Mouse (Mus musculus) heart, adult 2 months (tissue): ENCODE results near the gene Narf.

Experiments
- CTCF ChIP-seq: fragments of 200-600 bp; IDR thresholded peaks from 2 replicates; pipeline ENCODE4 v1.8.1; 2022; ENCODE audit warnings: antibody characterized with exemption, mild to moderate bottlenecking, moderate library complexity
- EP300 ChIP-seq: fragments of 200-500 bp; IDR thresholded peaks from 2 replicates; pipeline ENCODE4 v1.6.1; 2011; ENCODE audit warnings: low read depth, low read length, control low read depth; ENCODE audit not compliant: insufficient read depth
- POLR2A ChIP-seq: fragments of 200-500 bp; IDR thresholded peaks from 2 replicates; pipeline ENCODE4 v1.6.1; 2011; ENCODE audit warnings: mild to moderate bottlenecking, low read depth, low read length, control low read depth; ENCODE audit not compliant: insufficient read depth

DNA sequence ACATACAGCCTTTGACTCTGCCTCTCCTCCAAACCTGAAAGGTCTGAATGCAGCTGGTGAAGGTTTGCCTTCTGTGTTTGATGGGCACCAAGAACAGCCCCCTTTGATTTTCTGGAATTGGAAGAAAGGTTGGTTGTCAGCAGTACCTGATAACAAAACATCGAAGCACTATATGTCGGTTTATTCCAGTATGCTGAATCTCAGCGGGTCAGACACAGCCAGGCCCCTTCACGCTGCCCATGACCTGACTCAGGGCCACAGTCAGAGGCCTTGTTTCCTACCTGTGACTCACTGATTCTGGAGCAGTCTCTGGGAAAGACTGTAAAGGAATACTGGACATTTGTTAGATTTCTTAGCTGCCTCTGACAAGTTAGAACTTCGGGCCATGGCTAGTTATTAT lies 57.7 kb downstream of the Narf start:
- TF ChIP-seq EP300: no peak
- no peak for TF ChIP-seq CTCF
- TF ChIP-seq POLR2A: no peak
